Mouse (Mus musculus): ENCODE measurements around the gene Tnpo1.

- no peak for TF ChIP-seq CTCF (IDR thresholded peaks at IDR 0.05; ENCODE audit: control insufficient read depth, insufficient read depth, insufficient read length)
- TF ChIP-seq MAX (IDR thresholded peaks at IDR 0.05) = no peak
- TF ChIP-seq MYOD1 (IDR thresholded peaks at IDR 0.05; ENCODE audit: control insufficient read depth, insufficient read length, low read depth) = no peak
Measured at GRCm38 (mm10) chr13:98819094-98819493, 107.1 kb downstream of the Tnpo1 start.
